Mouse (Mus musculus): ENCODE results near the gene Ttyh2.

- TF ChIP-seq CTCF (IDR thresholded peaks at IDR 0.05; ENCODE audit: low read depth) (no peak), EP300 (IDR thresholded peaks at IDR 0.05; ENCODE audit: low read depth) (no peak)
These were observed 27.2 kb downstream of the Ttyh2 start for GRCm38 (mm10) chr11:114702311-114702995.

Data from liver, postnatal 0 days (tissue).